Mouse (Mus musculus): Measurements from ENCODE around the gene Jak2. TPM values are rescaled to one million over a fixed set of nuclear protein-coding genes. Genes with fewer than 3 reads are reported as not detected.

The Jak2 gene
- total RNA-seq, 2 experiments from 2014 or later = 52.9 to 58.9 TPM

GRCm38 (mm10) chr19:29294756-29295155 is 43.1 kb downstream of the Jak2 start:
- intact Hi-C loops (cut with DNase I) = no loop called here
- no peak for DNase-seq

- intact Hi-C loops (cut with DNase I) = no loop called here
- DNase-seq = no peak
These were observed 44.5 kb downstream of the Jak2 start for GRCm38 (mm10) chr19:29296166-29296565.

GRCm38 (mm10) chr19:29297366-29297765 is 45.7 kb downstream of the Jak2 start:
- intact Hi-C loops (cut with DNase I) = no loop called here
- DNase-seq = no peak

- intact Hi-C loops (cut with DNase I) = no loop called here
- no peak for DNase-seq
These were observed 49.3 kb downstream of the Jak2 start for GRCm38 (mm10) chr19:29300919-29301318.

GRCm38 (mm10) chr19:29302119-29302518 is 50.5 kb downstream of the Jak2 start:
- DNase-seq = no peak
- intact Hi-C loops (cut with DNase I) = no loop called here

GRCm38 (mm10) chr19:29308832-29309231 is 57.2 kb downstream of the Jak2 start:
- DNase-seq = no peak
- intact Hi-C loops (cut with DNase I) = no loop called here

- DNase-seq = no peak
These were observed 60.2 kb downstream of the Jak2 start for GRCm38 (mm10) chr19:29311791-29312190.

GRCm38 (mm10) chr19:29312661-29313060 is 61.0 kb downstream of the Jak2 start:
- DNase-seq = no peak
- intact Hi-C loops (cut with DNase I) = no loop called here

More at GRCm38 (mm10) chr19:29311791-29312190, 60.2 kb downstream of the Jak2 start:
- intact Hi-C loops (cut with DNase I) = no loop called here

GRCm38 (mm10) chr19:29323416-29324049 is 71.9 kb downstream of the Jak2 start:
- DNase-seq = no peak
- intact Hi-C loops (cut with DNase I) = no loop called here

GRCm38 (mm10) chr19:29325053-29325851 is 73.6 kb downstream of the Jak2 start, which contains the start of gene Insl6:
Gene Insl6, minus strand, starts transcription at chr19:29325356.
- intact Hi-C loops (cut with DNase I) = no loop called here
- DNase-seq = peak; percentile 60

GRCm38 (mm10) chr19:29325852-29326180 is 74.2 kb downstream of the Jak2 start:
- intact Hi-C loops (cut with DNase I) = no loop called here
- DNase-seq = no peak

GRCm38 (mm10) chr19:29326396-29326795 is 74.8 kb downstream of the Jak2 start:
- intact Hi-C loops (cut with DNase I) = no loop called here
- no peak for DNase-seq

GRCm38 (mm10) chr19:29326822-29327552 is 75.4 kb downstream of the Jak2 start:
- intact Hi-C loops (cut with DNase I) = no loop called here
- no peak for DNase-seq

- peak; percentile 66 for DNase-seq
- intact Hi-C loops (cut with DNase I) = no loop called here
These were observed 82.6 kb downstream of the Jak2 start, which contains the start of gene Rln1 for GRCm38 (mm10) chr19:29334068-29334745. Gene Rln1, minus strand, starts transcription at chr19:29334670.

- no peak for DNase-seq
- intact Hi-C loops (cut with DNase I) = no loop called here
These were observed 85.0 kb downstream of the Jak2 start for GRCm38 (mm10) chr19:29336624-29337023.

GRCm38 (mm10) chr19:29341029-29341428 is 89.4 kb downstream of the Jak2 start:
- no peak for DNase-seq
- intact Hi-C loops (cut with DNase I) = no loop called here

- intact Hi-C loops (cut with DNase I) = no loop called here
- DNase-seq = no peak
These were observed 90.7 kb downstream of the Jak2 start for GRCm38 (mm10) chr19:29342281-29342680.

- intact Hi-C loops (cut with DNase I) = no loop called here
- no peak for DNase-seq
These were observed 93.2 kb downstream of the Jak2 start for GRCm38 (mm10) chr19:29344868-29345267.

- no peak for DNase-seq
These were observed 94.0 kb downstream of the Jak2 start for GRCm38 (mm10) chr19:29345636-29346035.

GRCm38 (mm10) chr19:29350991-29351390 is 99.4 kb downstream of the Jak2 start:
- no peak for DNase-seq
- intact Hi-C loops (cut with DNase I) = loop anchor here (10.0 kb wide), 1 partner anchor 376 kb away; no protein-coding TSS in a partner anchor

More at GRCm38 (mm10) chr19:29345636-29346035, 94.0 kb downstream of the Jak2 start:
- intact Hi-C loops (cut with DNase I) = no loop called here

Data from left cerebral cortex, postnatal 4 days (tissue).